Mouse (Mus musculus): ENCODE measurements around the gene Gucd1.

DNA sequence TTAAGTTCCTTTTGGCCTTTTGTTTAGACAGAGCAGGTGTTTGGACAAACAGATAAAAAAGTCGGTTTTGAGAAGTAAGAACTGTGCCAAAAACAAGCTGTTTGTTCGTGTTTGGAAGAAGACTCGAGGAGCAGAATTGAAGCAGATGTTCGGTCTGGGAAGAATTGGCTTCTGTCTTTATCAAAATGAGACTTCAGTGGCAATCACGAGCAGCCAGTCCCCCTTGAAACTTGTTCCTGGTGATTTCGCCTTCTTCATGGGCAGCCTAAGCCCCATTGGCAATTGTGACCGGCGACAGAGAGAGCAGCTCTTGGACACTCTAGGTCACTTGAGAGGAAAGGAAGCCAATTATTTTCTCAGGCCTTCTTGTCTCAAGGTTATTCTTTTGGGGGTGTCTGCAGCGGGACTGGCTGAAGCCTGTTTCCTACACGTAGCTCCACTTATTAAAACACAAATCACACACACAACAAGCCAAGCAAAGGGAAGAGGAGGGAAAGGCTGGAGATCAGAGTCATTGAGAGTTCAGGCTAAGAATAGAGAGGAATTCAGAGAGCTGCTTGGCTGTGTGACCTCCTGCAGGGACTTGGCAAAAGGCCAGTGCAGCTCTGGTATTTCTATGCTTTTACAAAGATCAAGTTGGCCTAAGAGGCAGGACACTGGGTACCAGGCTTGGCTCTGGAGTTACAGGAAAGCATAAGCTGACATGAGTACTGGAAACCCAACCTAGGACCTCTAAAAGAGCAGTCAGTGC, 66.6 kb downstream of the Gucd1 start:
- TF ChIP-seq CTCF (IDR thresholded peaks at IDR 0.05; ENCODE audit: low read depth) (no peak), EP300 (IDR thresholded peaks at IDR 0.05; ENCODE audit: low read depth) (peak; percentile 69)

Measured in heart, postnatal 0 days (tissue).